Mouse (Mus musculus) cortical plate, adult 2 months (tissue): Measurements from ENCODE around the gene Tomm20l.

Experiments
- CTCF ChIP-seq: fragments of 200-500 bp; IDR thresholded peaks from 2 replicates; pipeline ENCODE4 v1.5.1; 2011; ENCODE audit warnings: mild to moderate bottlenecking, control low read depth, low read length; ENCODE audit not compliant: insufficient read depth; ENCODE audit errors: extremely low read depth
- POLR2A ChIP-seq: fragments of 200-500 bp; IDR thresholded peaks from 2 replicates; pipeline ENCODE4 v1.6.1; 2011; ENCODE audit warnings: mild to moderate bottlenecking, low read length, control low read depth; ENCODE audit not compliant: insufficient read depth; ENCODE audit errors: extremely low read depth

DNA sequence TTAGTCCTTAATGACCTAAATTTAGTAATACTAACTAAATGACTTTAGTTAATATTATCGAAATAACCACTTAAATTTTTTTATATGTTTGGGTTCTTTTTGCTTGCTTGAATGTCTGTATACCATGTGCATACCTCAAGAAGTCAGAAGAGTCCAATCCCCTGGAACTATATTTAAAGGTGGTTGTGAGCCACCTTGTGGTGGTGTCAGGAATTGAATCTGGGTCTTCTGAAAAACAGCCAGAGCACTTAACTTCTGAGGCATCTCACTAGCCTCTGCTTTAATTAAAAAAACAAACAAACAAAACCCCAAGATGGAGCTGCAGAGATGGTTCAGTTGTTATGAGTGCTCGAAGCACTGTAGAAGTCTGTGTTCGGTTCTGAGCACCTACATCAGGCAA lies 36.4 kb downstream of the Tomm20l start:
- TF ChIP-seq CTCF (peak; percentile 34; the same call in 1 of the 2 replicates), POLR2A (no peak)
